Mouse (Mus musculus): ENCODE data around the gene Gm9048. TPM values are rescaled to one million over a fixed set of nuclear protein-coding genes. Genes with fewer than 3 reads are reported as not detected.

Gene Gm9048
- polyA plus RNA-seq, 1 experiment from 2014 or later: not detected

Other genes with a start within 250 kb of the Gm9048 start
- 42.8 and 44.5 TPM in 2 replicates for gene Mdm1, start 206.9 kb downstream of the Gm9048 start, polyA plus RNA-seq (2015; fragmentation: Nextera tagmentation; extraction: Ambion mirVana)
- gene Il22, start 143.7 kb downstream of the Gm9048 start, polyA plus RNA-seq (2015; fragmentation: Nextera tagmentation; extraction: Ambion mirVana): not detected in 2 replicates
- not detected in 2 replicates for gene Gm32717, start 107.9 kb downstream of the Gm9048 start, polyA plus RNA-seq (2015; fragmentation: Nextera tagmentation; extraction: Ambion mirVana)
- not detected in 2 replicates for gene Gm32802, start 90.0 kb downstream of the Gm9048 start, polyA plus RNA-seq (2015; fragmentation: Nextera tagmentation; extraction: Ambion mirVana)
- gene Iltifb, start 53.6 kb downstream of the Gm9048 start, polyA plus RNA-seq (2015; fragmentation: Nextera tagmentation; extraction: Ambion mirVana): not detected in 2 replicates
- not detected in 2 replicates for gene Gm9040, start 21.7 kb downstream of the Gm9048 start, polyA plus RNA-seq (2015; fragmentation: Nextera tagmentation; extraction: Ambion mirVana)
- gene Gm9044, start 16.3 kb downstream of the Gm9048 start, polyA plus RNA-seq (2015; fragmentation: Nextera tagmentation; extraction: Ambion mirVana): not detected in 2 replicates
- 0.06 TPM in 1 of 2 replicates, not detected in the other for gene Gm9045, start 10.8 kb downstream of the Gm9048 start, polyA plus RNA-seq (2015; fragmentation: Nextera tagmentation; extraction: Ambion mirVana)
- not detected in 2 replicates for gene Gm9046, start 5.4 kb downstream of the Gm9048 start, polyA plus RNA-seq (2015; fragmentation: Nextera tagmentation; extraction: Ambion mirVana)
- 0.06 TPM in 1 of 2 replicates, not detected in the other for gene Gm9049, start 5.4 kb upstream of the Gm9048 start, polyA plus RNA-seq (2015; fragmentation: Nextera tagmentation; extraction: Ambion mirVana)
- gene Ifng, start 92.4 kb upstream of the Gm9048 start, polyA plus RNA-seq (2015; fragmentation: Nextera tagmentation; extraction: Ambion mirVana): not detected in 2 replicates